Mouse (Mus musculus) midbrain, postnatal 0 days (tissue): ENCODE measurements around the gene Nelfa. TPM values are rescaled to one million over a fixed set of nuclear protein-coding genes. Genes with fewer than 3 reads are reported as not detected.
A peak's percentile ranks its signal among the peaks of the same experiment; 100 is the strongest.

Experiments used
- ATAC-seq: fragments of 200-750 bp; cut with Nextera tagmentation; 2 replicates; pipeline ENCODE4 v1.8.0; 2017; ENCODE audit warnings: moderate number of reproducible peaks, mild to moderate bottlenecking, moderate TSS enrichment, moderate library complexity; ENCODE audit not compliant: low FRiP score
- DNase-seq: peaks from one replicate; pipeline ENCODE4 v3.0.0-alpha.2; 2015; ENCODE audit warnings: low spot score
- H3K27ac ChIP-seq: fragments of 300-500 bp; sonication (generic); 2 replicates; pipeline ENCODE4 v1.5.1; 2014; ENCODE audit warnings: low read depth, mild to moderate bottlenecking, low read length, mixed read lengths
- H3K27me3 ChIP-seq: fragments of 300-500 bp; sonication (generic); 2 replicates; pipeline ENCODE4 v1.6.1; 2014; ENCODE audit warnings: low read length, control low read depth, mixed read lengths; ENCODE audit not compliant: insufficient read depth
- H3K36me3 ChIP-seq: fragments of 300-500 bp; sonication (generic); 2 replicates; pipeline ENCODE4 v1.6.1; 2014; ENCODE audit warnings: low read length, control low read depth, mixed read lengths; ENCODE audit not compliant: insufficient read depth
- H3K4me1 ChIP-seq: fragments of 300-500 bp; sonication (generic); 2 replicates; pipeline ENCODE4 v1.6.1; 2014; ENCODE audit warnings: mild to moderate bottlenecking, control low read depth, antibody characterized with exemption, low read length, mixed read lengths; ENCODE audit not compliant: insufficient read depth
- H3K4me2 ChIP-seq: fragments of 300-500 bp; sonication (generic); 2 replicates; pipeline ENCODE4 v1.6.1; 2014; ENCODE audit warnings: low read depth, mild to moderate bottlenecking, low read length, mixed read lengths; ENCODE audit not compliant: poor library complexity, severe bottlenecking
- H3K4me3 ChIP-seq: fragments of 300-500 bp; sonication (generic); 2 replicates; pipeline ENCODE4 v1.5.1; 2014; ENCODE audit warnings: low read depth, mild to moderate bottlenecking, low read length, moderate library complexity
- H3K9ac ChIP-seq: fragments of 300-500 bp; sonication (generic); replicated peaks from 2 replicates; pipeline ENCODE4 v1.6.1; 2014; ENCODE audit warnings: mild to moderate bottlenecking, low read length, moderate library complexity, mixed read lengths; ENCODE audit not compliant: poor library complexity, severe bottlenecking
- H3K9me3 ChIP-seq: fragments of 300-500 bp; sonication (generic); 2 replicates; pipeline ENCODE4 v1.6.1; 2016; ENCODE audit warnings: low read length, control low read depth
- CTCF ChIP-seq: IDR thresholded peaks from 2 replicates; pipeline ENCODE4 v1.5.1; 2016; ENCODE audit warnings: antibody characterized with exemption, mild to moderate bottlenecking
- WGBS: fragments of 180-500 bp; shearing (Covaris S2); extraction: QIAGEN DNeasy Blood & Tissue Kit; methylation state at CpG from one replicate; pipeline ENCODE4 v1.1.7; 2014; 5-methylcytosine and 5-hydroxymethylcytosine counted together
- polyA plus RNA-seq: library from polyadenylated mRNA; unstranded; fragments of >200 nt; fragmentation: Nextera tagmentation; extraction: Ambion mirVana; gene quantifications from 2 replicates; pipeline ENCODE4 v1.2.1, GENCODE M21; 2015
- total RNA-seq: library from RNA; depleted of rRNA; stranded (reverse); fragments of >200 nt; gene quantifications from 2 replicates; pipeline ENCODE4 v1.2.3, GENCODE M21; 2014

Nelfa gene
- total and polyA plus RNA-seq, 2 experiments from 2014 or later = 26.1 to 32.5 TPM

GRCm38 (mm10) chr5:33938448-33938847, 2.2 kb upstream of the Nelfa start:
- Histone ChIP-seq H3K9ac (no peak overlapping the region), H3K4me2 (no peak overlapping the region), H3K36me3 (no peaks in the 10 kb centered on the region; the same call in 1 of the 2 replicates), H3K4me3 (no peak overlapping the region), H3K4me1 (peaks cover 4% of the 10 kb centered on the region; the same call in 1 of the 2 replicates), H3K27me3 (no peaks in the 10 kb centered on the region), H3K9me3 (no peaks in the 10 kb centered on the region), H3K27ac (no peak overlapping the region)
- no peak for TF ChIP-seq CTCF
- DNase-seq = no peak
- ATAC-seq = no peak
- WGBS = 93% methylated on average over 3 of the region's 3 CpGs

- peak overlapping the region; percentile 88; the same call in 1 of the 2 replicates for H3K4me3 ChIP-seq
- no peaks in the 10 kb centered on the region for H3K9me3 ChIP-seq
- H3K4me1 ChIP-seq = peaks cover 4% of the 10 kb centered on the region; the same call in 1 of the 2 replicates
- H3K27me3 ChIP-seq = no peaks in the 10 kb centered on the region
- DNase-seq (no peak), ATAC-seq (no peak)
- WGBS = 98% methylated on average over 2 of the region's 2 CpGs
- H3K9ac ChIP-seq = 0 out of 2 replicates have a peak overlapping the region, but pooled peaks have one; percentile 13
- H3K4me2 ChIP-seq = peak overlapping the region; percentile 54
- no peak for TF ChIP-seq CTCF
- H3K27ac ChIP-seq = no peak overlapping the region
- H3K36me3 ChIP-seq = no peaks in the 10 kb centered on the region; the same call in 1 of the 2 replicates
Observed at GRCm38 (mm10) chr5:33937230-33937629, 1.0 kb upstream of the Nelfa start.

GRCm38 (mm10) chr5:33935700-33936111, 507 bp downstream of the Nelfa start:
- Histone ChIP-seq H3K36me3 (no peaks in the 10 kb centered on the region; the same call in 1 of the 2 replicates), H3K4me1 (peaks cover 4% of the 10 kb centered on the region; the same call in 1 of the 2 replicates), H3K4me3 (peak overlapping the region; percentile 88), H3K4me2 (peak overlapping the region; percentile 54), H3K9ac (peak overlapping the region; percentile 88), H3K27ac (peak overlapping the region; percentile 87), H3K9me3 (no peaks in the 10 kb centered on the region), H3K27me3 (no peaks in the 10 kb centered on the region)
- DNase-seq (peak; percentile 43), ATAC-seq (peak; percentile 57)
- no peak for TF ChIP-seq CTCF
- WGBS = under 1% methylated on average over 37 of the region's 39 CpGs

- no peak for ATAC-seq
Observed at GRCm38 (mm10) chr5:33934877-33935276, 1.3 kb downstream of the Nelfa start.

GRCm38 (mm10) chr5:33934081-33934480, 2.1 kb downstream of the Nelfa start:
- Histone ChIP-seq H3K9ac (no peak overlapping the region), H3K27me3 (no peaks in the 10 kb centered on the region), H3K9me3 (no peaks in the 10 kb centered on the region), H3K4me1 (peaks cover 4% of the 10 kb centered on the region; the same call in 1 of the 2 replicates), H3K27ac (no peak overlapping the region), H3K36me3 (0 out of 2 replicates have a peak, but pooled peaks cover 7% of the 10 kb centered on the region), H3K4me2 (peak overlapping the region; percentile 54), H3K4me3 (no peak overlapping the region)
- DNase-seq (no peak), ATAC-seq (no peak)
- TF ChIP-seq CTCF = no peak
- 96% methylated on average over 2 of the region's 2 CpGs for WGBS

More at GRCm38 (mm10) chr5:33934877-33935276, 1.3 kb downstream of the Nelfa start:
- H3K36me3 ChIP-seq = 0 out of 2 replicates have a peak, but pooled peaks cover 3% of the 10 kb centered on the region
- no peak overlapping the region for H3K27ac ChIP-seq
- H3K9me3 ChIP-seq = no peaks in the 10 kb centered on the region
- H3K4me2 ChIP-seq = peak overlapping the region; percentile 54
- H3K4me3 ChIP-seq = peak overlapping the region; percentile 88
- no peak for TF ChIP-seq CTCF
- peaks cover 4% of the 10 kb centered on the region; the same call in 1 of the 2 replicates for H3K4me1 ChIP-seq
- H3K9ac ChIP-seq = no peak overlapping the region
- WGBS = 85% methylated on average over 7 of the region's 7 CpGs
- DNase-seq = no peak
- H3K27me3 ChIP-seq = no peaks in the 10 kb centered on the region

- Histone ChIP-seq H3K4me1 (peaks cover 4% of the 10 kb centered on the region; the same call in 1 of the 2 replicates), H3K4me2 (no peak overlapping the region), H3K36me3 (0 out of 2 replicates have a peak, but pooled peaks cover 7% of the 10 kb centered on the region), H3K9me3 (no peaks in the 10 kb centered on the region), H3K9ac (no peak overlapping the region), H3K27ac (no peak overlapping the region), H3K27me3 (no peaks in the 10 kb centered on the region), H3K4me3 (no peak overlapping the region)
- ATAC-seq (no peak), DNase-seq (no peak)
- TF ChIP-seq CTCF = no peak
- 84% methylated on average over 2 of the region's 2 CpGs for WGBS
Observed at GRCm38 (mm10) chr5:33932413-33932812, 3.8 kb downstream of the Nelfa start.
